Mouse (Mus musculus): ENCODE results near the gene Hipk1. TPM values are rescaled to one million over a fixed set of nuclear protein-coding genes. Genes with fewer than 3 reads are reported as not detected.

The Hipk1 gene
- polyA plus RNA-seq, 1 experiment from 2014 or later: 16.8 TPM

GRCm38 (mm10) chr3:103696388-103696925 is 94.9 kb downstream of the Hipk1 start:
- DNase-seq (no peak), ATAC-seq (ENCODE audit: insufficient read depth) (no peak)
- H3K27ac ChIP-seq (ENCODE audit: low read depth): no peak overlapping the region
- TF ChIP-seq CTCF (IDR thresholded peaks at IDR 0.05; ENCODE audit: low read depth): no peak
- H3K36me3 ChIP-seq (ENCODE audit: insufficient read depth): no peaks in the 10 kb centered on the region
- no peaks in the 10 kb centered on the region for H3K4me1 ChIP-seq (ENCODE audit: insufficient read depth)
- H3K9me3 ChIP-seq (ENCODE audit: low read depth, low read length): no peaks in the 10 kb centered on the region
- no peak overlapping the region for H3K4me3 ChIP-seq (ENCODE audit: low read depth, low read length)
- H3K27me3 ChIP-seq (ENCODE audit: insufficient read depth, low read length): no peaks in the 10 kb centered on the region
- WGBS: 76% methylated on average over 1 of the region's 1 CpGs
- H3K9ac ChIP-seq: no peak overlapping the region
- no peak overlapping the region for H3K4me2 ChIP-seq

- H3K4me1 ChIP-seq (ENCODE audit: insufficient read depth): no peaks in the 10 kb centered on the region
- no peak for DNase-seq
- ATAC-seq (ENCODE audit: insufficient read depth): no peak
- no peak overlapping the region for H3K27ac ChIP-seq (ENCODE audit: low read depth)
- no peaks in the 10 kb centered on the region for H3K9me3 ChIP-seq (ENCODE audit: low read depth, low read length)
- TF ChIP-seq CTCF (IDR thresholded peaks at IDR 0.05; ENCODE audit: low read depth): no peak
- WGBS: 57% methylated on average over 3 of the region's 3 CpGs
- H3K4me3 ChIP-seq (ENCODE audit: low read depth, low read length): no peak overlapping the region
- no peak overlapping the region for H3K9ac ChIP-seq
- H3K36me3 ChIP-seq (ENCODE audit: insufficient read depth): no peaks in the 10 kb centered on the region
- no peaks in the 10 kb centered on the region for H3K27me3 ChIP-seq (ENCODE audit: insufficient read depth, low read length)
- H3K4me2 ChIP-seq: no peak overlapping the region
Measured at GRCm38 (mm10) chr3:103695556-103695955, 95.8 kb downstream of the Hipk1 start.

GRCm38 (mm10) chr3:103690506-103690905 is 100.9 kb downstream of the Hipk1 start:
- H3K27ac ChIP-seq (ENCODE audit: low read depth): no peak overlapping the region
- ATAC-seq (ENCODE audit: insufficient read depth) (no peak), DNase-seq (peak; percentile 44)
- WGBS: 74% methylated on average over 3 of the region's 3 CpGs
- H3K36me3 ChIP-seq (ENCODE audit: insufficient read depth): no peaks in the 10 kb centered on the region
- peak; percentile 35 for TF ChIP-seq CTCF (IDR thresholded peaks at IDR 0.05; ENCODE audit: low read depth)
- no peaks in the 10 kb centered on the region for H3K27me3 ChIP-seq (ENCODE audit: insufficient read depth, low read length)
- no peak overlapping the region for H3K9ac ChIP-seq
- H3K4me3 ChIP-seq (ENCODE audit: low read depth, low read length): no peak overlapping the region
- no peak overlapping the region for H3K4me2 ChIP-seq
- H3K4me1 ChIP-seq (ENCODE audit: insufficient read depth): no peaks in the 10 kb centered on the region
- no peaks in the 10 kb centered on the region for H3K9me3 ChIP-seq (ENCODE audit: low read depth, low read length)

Other genes starting within 250 kb of the Hipk1 start
- gene Syt6, start 216.3 kb downstream of the Hipk1 start, polyA plus RNA-seq (2014; fragmentation: Nextera tagmentation; extraction: Ambion mirVana): 0.47 and 0.73 TPM in 2 replicates
- gene Atg4a-ps, start 145.5 kb downstream of the Hipk1 start, polyA plus RNA-seq (2014; fragmentation: Nextera tagmentation; extraction: Ambion mirVana): 0.20 and 0.32 TPM in 2 replicates
- gene Olfml3, start 53.6 kb downstream of the Hipk1 start, polyA plus RNA-seq (2014; fragmentation: Nextera tagmentation; extraction: Ambion mirVana): 79.0 and 82.5 TPM in 2 replicates
- not detected in 2 replicates for gene Gm10964, start 52.2 kb downstream of the Hipk1 start, polyA plus RNA-seq (2014; fragmentation: Nextera tagmentation; extraction: Ambion mirVana)
- 36.5 and 41.1 TPM in 2 replicates for gene Dclre1b, start 17.9 kb upstream of the Hipk1 start, polyA plus RNA-seq (2014; fragmentation: Nextera tagmentation; extraction: Ambion mirVana)
- gene Ap4b1, start 18.0 kb upstream of the Hipk1 start, polyA plus RNA-seq (2014; fragmentation: Nextera tagmentation; extraction: Ambion mirVana): 19.1 and 21.9 TPM in 2 replicates
- gene Gm43064, start 18.0 kb upstream of the Hipk1 start, polyA plus RNA-seq (2014; fragmentation: Nextera tagmentation; extraction: Ambion mirVana): 0.21 TPM in 1 of 2 replicates, not detected in the other
- not detected in 2 replicates for gene Bcl2l15, start 41.0 kb upstream of the Hipk1 start, polyA plus RNA-seq (2014; fragmentation: Nextera tagmentation; extraction: Ambion mirVana)
- 0.68 and 0.78 TPM in 2 replicates for gene Ptpn22, start 68.2 kb upstream of the Hipk1 start, polyA plus RNA-seq (2014; fragmentation: Nextera tagmentation; extraction: Ambion mirVana)
- 12.0 and 12.9 TPM in 2 replicates for gene Rsbn1, start 122.6 kb upstream of the Hipk1 start, polyA plus RNA-seq (2014; fragmentation: Nextera tagmentation; extraction: Ambion mirVana)
- gene Phtf1, start 176.5 kb upstream of the Hipk1 start, polyA plus RNA-seq (2014; fragmentation: Nextera tagmentation; extraction: Ambion mirVana): 36.9 and 38.8 TPM in 2 replicates